Mouse (Mus musculus) midbrain, embryonic 16.5 days (tissue): ENCODE measurements at regions not wholly inside any gene's neighbourhood (a gene's known extent, or its start where the extent isn't known, plus 50 kb on each side); places are given as distances from the start of the nearest gene placed in this dataset.
A peak's percentile ranks its signal among the peaks of the same experiment; 100 is the strongest.

Experiments
- ATAC-seq: fragments of 200-750 bp; cut with Nextera tagmentation; 2 replicates; pipeline ENCODE4 v1.8.0; 2017; ENCODE audit warnings: moderate TSS enrichment
- H3K27ac ChIP-seq: fragments of 300-500 bp; sonication (generic); 2 replicates; pipeline ENCODE4 v1.5.1; 2014; ENCODE audit warnings: mild to moderate bottlenecking, low read length, mixed read lengths
- H3K27me3 ChIP-seq: fragments of 300-500 bp; sonication (generic); 2 replicates; pipeline ENCODE4 v1.6.1; 2014; ENCODE audit warnings: low read depth, low read length, mixed read lengths; ENCODE audit not compliant: control insufficient read depth, insufficient read depth
- H3K36me3 ChIP-seq: fragments of 300-500 bp; sonication (generic); 2 replicates; pipeline ENCODE4 v1.6.1; 2014; ENCODE audit warnings: mild to moderate bottlenecking, low read length, moderate library complexity, mixed read lengths; ENCODE audit not compliant: control insufficient read depth, insufficient read depth
- H3K4me1 ChIP-seq: fragments of 300-500 bp; sonication (generic); 2 replicates; pipeline ENCODE4 v1.6.1; 2014; ENCODE audit warnings: mild to moderate bottlenecking, low read length, mixed read lengths; ENCODE audit not compliant: control insufficient read depth, insufficient read depth
- H3K4me2 ChIP-seq: fragments of 300-500 bp; sonication (generic); 2 replicates; pipeline ENCODE4 v1.6.1; 2014; ENCODE audit warnings: mild to moderate bottlenecking, low read length, mixed read lengths
- H3K4me3 ChIP-seq: fragments of 300-500 bp; sonication (generic); 2 replicates; pipeline ENCODE4 v1.5.1; 2014; ENCODE audit warnings: low read depth, mild to moderate bottlenecking, low read length, moderate library complexity, mixed read lengths
- H3K9ac ChIP-seq: fragments of 300-500 bp; sonication (generic); 2 replicates; pipeline ENCODE4 v1.6.1; 2014; ENCODE audit warnings: low read depth, low read length, mixed read lengths
- H3K9me3 ChIP-seq: fragments of 300-500 bp; sonication (generic); replicated peaks from 2 replicates; pipeline ENCODE4 v1.6.1; 2014; ENCODE audit warnings: mild to moderate bottlenecking, low read length, mixed read lengths; ENCODE audit not compliant: control insufficient read depth, poor library complexity, severe bottlenecking
- WGBS: fragments of 180-500 bp; shearing (Covaris S2); extraction: QIAGEN DNeasy Blood & Tissue Kit; methylation state at CpG from one replicate; pipeline ENCODE4 v1.1.7; 2014; 5-methylcytosine and 5-hydroxymethylcytosine counted together

DNA sequence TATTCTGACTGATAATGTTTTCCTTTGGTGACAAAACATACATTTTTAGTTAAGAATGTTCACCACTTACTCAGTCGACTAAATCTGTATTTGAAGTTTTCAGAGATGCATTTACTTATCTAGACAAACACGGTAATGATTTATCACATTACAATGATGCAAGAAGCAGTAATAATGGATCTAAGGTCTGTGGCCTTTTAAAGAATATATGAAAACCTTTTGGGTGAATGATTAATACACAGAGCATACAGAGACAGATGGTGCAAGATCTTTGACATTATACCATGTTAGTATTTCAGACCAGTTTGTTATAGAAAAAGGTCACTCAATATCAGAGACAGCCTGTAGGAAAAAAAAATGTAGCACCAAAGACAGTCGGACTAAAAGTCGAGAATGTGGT, 1004.2 kb upstream of the Ncam2 start:
- H3K9ac ChIP-seq: no peak overlapping the region
- no peaks in the 10 kb centered on the region for H3K9me3 ChIP-seq
- no peak overlapping the region for H3K4me3 ChIP-seq

DNA sequence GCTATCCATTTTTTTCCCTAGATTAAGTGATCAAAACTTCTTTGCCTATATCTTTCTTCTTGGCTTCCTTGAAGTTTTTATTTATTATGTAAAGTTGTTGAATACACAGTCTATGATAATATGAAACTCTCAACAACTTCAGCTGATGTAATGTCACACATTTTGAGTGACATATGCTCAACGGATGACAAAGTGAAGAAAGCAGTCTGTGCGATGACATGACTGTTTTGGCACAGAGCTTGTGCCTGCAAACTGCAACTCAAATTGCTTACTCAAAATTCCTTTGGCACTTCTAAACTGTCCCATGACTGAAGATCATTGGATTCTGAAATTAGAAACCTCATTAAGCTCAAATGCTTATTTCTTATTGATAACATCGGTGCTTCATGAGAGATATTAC, 997.7 kb upstream of the Ncam2 start:
- ATAC-seq: no peak
- no peaks in the 10 kb centered on the region for H3K4me1 ChIP-seq
- no peaks in the 10 kb centered on the region for H3K27me3 ChIP-seq
- WGBS: 88% methylated on average over 3 of the region's 3 CpGs
- H3K4me3 ChIP-seq: no peak overlapping the region
- no peak overlapping the region for H3K27ac ChIP-seq
- no peak overlapping the region for H3K9ac ChIP-seq
- H3K9me3 ChIP-seq: no peaks in the 10 kb centered on the region
- H3K36me3 ChIP-seq: no peaks in the 10 kb centered on the region
- no peak overlapping the region for H3K4me2 ChIP-seq

More for the DNA sequence above, 1004.2 kb upstream of the Ncam2 start:
- WGBS: 83% methylated on average over 4 of the region's 4 CpGs
- no peaks in the 10 kb centered on the region for H3K36me3 ChIP-seq
- no peaks in the 10 kb centered on the region for H3K4me1 ChIP-seq
- H3K4me2 ChIP-seq: no peak overlapping the region
- H3K27me3 ChIP-seq: no peaks in the 10 kb centered on the region
- no peak for ATAC-seq
- H3K27ac ChIP-seq: no peak overlapping the region

DNA sequence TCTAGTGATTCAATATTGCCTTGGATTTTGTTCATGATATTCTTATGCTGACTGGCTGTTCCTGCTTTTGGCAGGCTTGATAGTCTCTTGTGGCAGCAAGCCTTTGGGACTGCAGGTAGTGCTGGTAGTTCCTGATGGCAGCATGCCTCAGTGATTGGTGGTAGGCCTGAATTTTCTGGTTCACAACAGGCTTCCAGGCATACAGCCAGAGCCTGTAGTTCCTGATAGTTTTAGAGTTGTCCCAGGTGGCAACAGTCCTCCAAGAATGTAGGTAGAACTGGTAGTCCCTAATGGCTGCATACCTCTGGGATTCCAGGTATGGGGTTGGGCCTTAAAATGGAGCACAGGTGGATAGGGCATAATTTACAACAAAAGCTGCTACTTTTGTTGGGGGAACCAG, 987.7 kb upstream of the Ncam2 start:
- Histone ChIP-seq H3K4me3 (no peak overlapping the region), H3K27me3 (no peaks in the 10 kb centered on the region), H3K27ac (no peak overlapping the region), H3K4me1 (no peaks in the 10 kb centered on the region), H3K9ac (no peak overlapping the region), H3K4me2 (no peak overlapping the region), H3K36me3 (no peaks in the 10 kb centered on the region), H3K9me3 (no peaks in the 10 kb centered on the region)
- no peak for ATAC-seq

DNA sequence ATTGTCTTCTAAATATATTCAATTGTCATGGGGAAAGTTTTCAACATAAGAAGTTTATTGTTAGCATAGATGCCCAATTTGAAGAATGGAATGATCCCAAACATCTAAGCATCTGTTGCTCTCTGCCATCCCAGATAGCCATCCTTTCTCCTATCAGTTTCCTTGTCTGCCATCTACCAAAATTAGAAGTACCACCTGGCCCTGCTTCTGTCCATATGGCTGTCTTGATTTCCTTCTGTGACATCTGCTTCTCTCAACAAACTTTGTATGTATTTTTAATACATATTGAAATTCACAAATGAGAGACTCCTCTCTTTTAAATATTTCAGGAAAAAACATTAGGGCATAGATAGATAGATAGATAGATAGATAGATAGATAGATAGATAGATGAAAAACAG, 945.1 kb upstream of the Ncam2 start:
- H3K4me2 ChIP-seq: no peak overlapping the region
- H3K9me3 ChIP-seq: no peaks in the 10 kb centered on the region
- H3K9ac ChIP-seq: no peak overlapping the region
- ATAC-seq: no peak
- H3K27me3 ChIP-seq: no peaks in the 10 kb centered on the region
- H3K27ac ChIP-seq: no peak overlapping the region
- no peaks in the 10 kb centered on the region for H3K36me3 ChIP-seq
- no peaks in the 10 kb centered on the region for H3K4me1 ChIP-seq
- no peak overlapping the region for H3K4me3 ChIP-seq

DNA sequence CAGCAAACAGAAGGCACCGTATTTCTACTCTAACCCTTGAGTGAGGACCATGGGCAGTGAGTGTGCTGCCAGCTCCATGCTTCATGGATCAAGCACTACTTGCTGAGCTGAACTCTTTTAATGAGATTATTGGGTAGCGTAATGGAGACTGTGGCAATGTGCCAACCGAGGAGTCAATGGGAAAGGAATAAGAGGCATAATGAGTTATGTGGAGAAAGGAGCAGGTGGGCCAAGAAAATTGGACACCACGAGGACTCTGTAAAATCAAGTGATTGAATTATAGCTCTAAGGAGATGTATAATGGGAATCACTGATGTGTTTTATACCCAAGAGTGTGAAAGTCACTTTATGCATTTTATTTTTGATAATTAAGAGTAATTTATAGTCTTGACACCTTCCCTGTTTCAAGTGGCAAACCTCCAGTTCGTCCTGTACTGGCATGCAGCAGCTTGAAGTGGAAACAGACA, 934.3 kb upstream of the Ncam2 start:
- Histone ChIP-seq H3K27me3 (no peaks in the 10 kb centered on the region), H3K36me3 (no peaks in the 10 kb centered on the region), H3K4me2 (no peak overlapping the region), H3K4me1 (no peaks in the 10 kb centered on the region), H3K4me3 (no peak overlapping the region), H3K9me3 (no peaks in the 10 kb centered on the region), H3K27ac (no peak overlapping the region), H3K9ac (no peak overlapping the region)
- peak; percentile 56 for ATAC-seq
- 30% methylated on average over 5 of the region's 5 CpGs for WGBS

DNA sequence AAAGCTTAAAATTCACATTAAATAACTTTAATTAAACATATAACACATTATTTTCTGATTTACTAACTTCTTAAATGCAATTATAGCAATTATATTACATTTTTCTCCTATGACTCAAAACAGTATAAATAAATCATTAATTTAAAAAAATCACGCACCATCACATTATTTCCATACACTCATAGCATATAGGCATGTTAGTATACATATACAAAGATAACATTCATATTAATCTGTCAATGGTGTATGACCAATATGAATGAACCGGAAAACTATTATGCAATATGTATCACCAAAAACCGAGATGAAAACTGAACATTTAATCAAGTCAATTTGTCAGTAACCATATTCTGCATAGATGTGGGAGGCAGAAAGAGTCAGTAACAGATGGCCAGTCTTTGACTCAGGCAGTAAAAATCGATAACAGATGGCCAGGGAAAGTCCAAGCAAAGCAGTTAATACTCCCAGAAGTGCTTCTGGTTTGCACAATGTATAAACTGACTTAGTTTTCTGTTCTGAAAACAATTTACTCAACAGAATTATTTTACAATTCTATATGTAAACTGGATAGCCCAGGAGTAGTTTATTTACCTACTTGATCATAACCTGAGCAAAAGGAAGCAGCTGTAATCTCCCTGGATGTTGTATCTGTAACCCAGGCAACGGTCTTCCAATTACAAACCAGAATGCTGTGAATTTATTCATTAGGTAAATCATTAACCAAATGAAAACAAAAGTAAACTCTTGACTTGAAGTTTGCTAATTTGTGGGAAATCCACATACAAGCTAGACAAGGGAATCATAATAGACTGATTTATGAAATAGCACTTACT, 928.0 kb upstream of the Ncam2 start:
- Histone ChIP-seq H3K27me3 (no peaks in the 10 kb centered on the region), H3K9ac (no peak overlapping the region), H3K4me1 (no peaks in the 10 kb centered on the region), H3K4me2 (no peak overlapping the region), H3K9me3 (no peaks in the 10 kb centered on the region), H3K4me3 (no peak overlapping the region), H3K36me3 (no peaks in the 10 kb centered on the region), H3K27ac (no peak overlapping the region)
- ATAC-seq: no peak
- 59% methylated on average over 5 of the region's 5 CpGs for WGBS
